Mouse (Mus musculus): Measurements from ENCODE around the gene Tjap1. TPM values are rescaled to one million over a fixed set of nuclear protein-coding genes. Genes with fewer than 3 reads are reported as not detected.

Tjap1 gene
- total and polyA plus RNA-seq, 2 experiments from 2014 or later = 20.1 to 31.9 TPM

GRCm38 (mm10) chr17:46273803-46274236 lies 9.0 kb downstream of the Tjap1 start:
- H3K4me3 ChIP-seq (ENCODE audit: low read depth, low read length) = no peak overlapping the region
- no peaks in the 10 kb centered on the region for H3K9me3 ChIP-seq (replicated peaks; ENCODE audit: control insufficient read depth, low read length)
- peak overlapping the region; percentile 57 for H3K27ac ChIP-seq (ENCODE audit: low read depth)
- TF ChIP-seq EP300 (IDR thresholded peaks at IDR 0.05; ENCODE audit: low read depth) = no peak
- no peak for TF ChIP-seq CTCF (IDR thresholded peaks at IDR 0.05; ENCODE audit: low read depth)
- DNase-seq (ENCODE audit: low spot score) (no peak), ATAC-seq (ENCODE audit: insufficient read depth, low read depth) (no peak)
- 18% methylated on average over 1 of the region's 1 CpGs for WGBS
- peaks cover 18% of the 10 kb centered on the region for H3K4me1 ChIP-seq (ENCODE audit: control insufficient read depth, insufficient read depth)
- peaks cover 27% of the 10 kb centered on the region for H3K36me3 ChIP-seq (replicated peaks; ENCODE audit: control insufficient read depth, insufficient read depth, low read length)
- H3K9ac ChIP-seq (replicated peaks; ENCODE audit: low read depth, low read length) = no peak overlapping the region
- no peaks in the 10 kb centered on the region for H3K27me3 ChIP-seq (ENCODE audit: control insufficient read depth, insufficient read depth, low read length)
- no peak overlapping the region for H3K4me2 ChIP-seq (ENCODE audit: low read depth, low read length)

GRCm38 (mm10) chr17:46272675-46273074 lies 10.2 kb downstream of the Tjap1 start:
- TF ChIP-seq EP300 (IDR thresholded peaks at IDR 0.05; ENCODE audit: low read depth) (0 out of 2 replicates have a peak, but pooled peaks have one; percentile 23), CTCF (IDR thresholded peaks at IDR 0.05; ENCODE audit: low read depth) (no peak)
- DNase-seq (ENCODE audit: low spot score) (no peak), ATAC-seq (ENCODE audit: insufficient read depth, low read depth) (0 out of 2 replicates have a peak, but pooled peaks have one; percentile 25)
- Histone ChIP-seq H3K4me3 (ENCODE audit: low read depth, low read length) (no peak overlapping the region), H3K9ac (replicated peaks; ENCODE audit: low read depth, low read length) (no peak overlapping the region), H3K36me3 (replicated peaks; ENCODE audit: control insufficient read depth, insufficient read depth, low read length) (peaks cover 18% of the 10 kb centered on the region), H3K27ac (ENCODE audit: low read depth) (peak overlapping the region; percentile 57; the same call in 1 of the 2 replicates), H3K4me2 (ENCODE audit: low read depth, low read length) (no peak overlapping the region), H3K9me3 (replicated peaks; ENCODE audit: control insufficient read depth, low read length) (no peaks in the 10 kb centered on the region), H3K27me3 (ENCODE audit: control insufficient read depth, insufficient read depth, low read length) (no peaks in the 10 kb centered on the region), H3K4me1 (ENCODE audit: control insufficient read depth, insufficient read depth) (peaks cover 18% of the 10 kb centered on the region)
- WGBS = 67% methylated on average over 5 of the region's 5 CpGs

GRCm38 (mm10) chr17:46272058-46272457 lies 10.8 kb downstream of the Tjap1 start:
- no peak overlapping the region for H3K27ac ChIP-seq (ENCODE audit: low read depth)
- H3K4me1 ChIP-seq (ENCODE audit: control insufficient read depth, insufficient read depth) = peaks cover 18% of the 10 kb centered on the region
- H3K4me2 ChIP-seq (ENCODE audit: low read depth, low read length) = no peak overlapping the region
- no peak for DNase-seq (ENCODE audit: low spot score)
- no peak for ATAC-seq (ENCODE audit: insufficient read depth, low read depth)
- no peaks in the 10 kb centered on the region for H3K9me3 ChIP-seq (replicated peaks; ENCODE audit: control insufficient read depth, low read length)
- no peaks in the 10 kb centered on the region for H3K27me3 ChIP-seq (ENCODE audit: control insufficient read depth, insufficient read depth, low read length)
- H3K4me3 ChIP-seq (ENCODE audit: low read depth, low read length) = no peak overlapping the region
- 88% methylated on average over 2 of the region's 2 CpGs for WGBS
- H3K36me3 ChIP-seq (replicated peaks; ENCODE audit: control insufficient read depth, insufficient read depth, low read length) = peaks cover 18% of the 10 kb centered on the region
- H3K9ac ChIP-seq (replicated peaks; ENCODE audit: low read depth, low read length) = no peak overlapping the region
- no peak for TF ChIP-seq CTCF (IDR thresholded peaks at IDR 0.05; ENCODE audit: low read depth)
- no peak for TF ChIP-seq EP300 (IDR thresholded peaks at IDR 0.05; ENCODE audit: low read depth)

GRCm38 (mm10) chr17:46269771-46270534 lies 12.9 kb downstream of the Tjap1 start:
- no peak for TF ChIP-seq EP300 (IDR thresholded peaks at IDR 0.05; ENCODE audit: low read depth)
- TF ChIP-seq CTCF (IDR thresholded peaks at IDR 0.05; ENCODE audit: low read depth) = no peak
- H3K4me2 ChIP-seq (ENCODE audit: low read depth, low read length) = no peak overlapping the region
- ATAC-seq (ENCODE audit: insufficient read depth, low read depth) (peak; percentile 33; the same call in 1 of the 2 replicates), DNase-seq (ENCODE audit: low spot score) (no peak)
- H3K4me3 ChIP-seq (ENCODE audit: low read depth, low read length) = no peak overlapping the region
- WGBS = 60% methylated on average over 19 of the region's 19 CpGs
- H3K9ac ChIP-seq (replicated peaks; ENCODE audit: low read depth, low read length) = no peak overlapping the region; the same call in 1 of the 2 replicates
- H3K4me1 ChIP-seq (ENCODE audit: control insufficient read depth, insufficient read depth) = peaks cover 18% of the 10 kb centered on the region
- 0 out of 2 replicates have a peak overlapping the region, but pooled peaks have one; percentile 4 for H3K27ac ChIP-seq (ENCODE audit: low read depth)
- H3K27me3 ChIP-seq (ENCODE audit: control insufficient read depth, insufficient read depth, low read length) = no peaks in the 10 kb centered on the region
- H3K9me3 ChIP-seq (replicated peaks; ENCODE audit: control insufficient read depth, low read length) = no peaks in the 10 kb centered on the region
- peaks cover 26% of the 10 kb centered on the region for H3K36me3 ChIP-seq (replicated peaks; ENCODE audit: control insufficient read depth, insufficient read depth, low read length)

GRCm38 (mm10) chr17:46268026-46268720 lies 14.7 kb downstream of the Tjap1 start:
- Histone ChIP-seq H3K27me3 (ENCODE audit: control insufficient read depth, insufficient read depth, low read length) (no peaks in the 10 kb centered on the region), H3K4me1 (ENCODE audit: control insufficient read depth, insufficient read depth) (0 out of 2 replicates have a peak, but pooled peaks cover 4% of the 10 kb centered on the region), H3K4me3 (ENCODE audit: low read depth, low read length) (no peak overlapping the region), H3K9me3 (replicated peaks; ENCODE audit: control insufficient read depth, low read length) (no peaks in the 10 kb centered on the region), H3K27ac (ENCODE audit: low read depth) (no peak overlapping the region), H3K9ac (replicated peaks; ENCODE audit: low read depth, low read length) (0 out of 2 replicates have a peak overlapping the region, but pooled peaks have one; percentile 1), H3K36me3 (replicated peaks; ENCODE audit: control insufficient read depth, insufficient read depth, low read length) (peaks cover 43% of the 10 kb centered on the region), H3K4me2 (ENCODE audit: low read depth, low read length) (no peak overlapping the region)
- no peak for ATAC-seq (ENCODE audit: insufficient read depth, low read depth)
- no peak for TF ChIP-seq CTCF (IDR thresholded peaks at IDR 0.05; ENCODE audit: low read depth)
- WGBS = 72% methylated on average over 10 of the region's 10 CpGs
- no peak for DNase-seq (ENCODE audit: low spot score)

Data from heart, postnatal 0 days (tissue).